Mouse (Mus musculus) induced T-regulatory cell, adult 2 months (primary cell): ENCODE data around the gene Gm21970.
A peak's percentile ranks its signal among the peaks of the same experiment; 100 is the strongest.

Experiments used
- DNase-seq: peaks from one replicate; pipeline ENCODE4 v3.0.0-alpha.2; 2012; ENCODE audit warnings: low read depth

Gene Gm21970

DNA sequence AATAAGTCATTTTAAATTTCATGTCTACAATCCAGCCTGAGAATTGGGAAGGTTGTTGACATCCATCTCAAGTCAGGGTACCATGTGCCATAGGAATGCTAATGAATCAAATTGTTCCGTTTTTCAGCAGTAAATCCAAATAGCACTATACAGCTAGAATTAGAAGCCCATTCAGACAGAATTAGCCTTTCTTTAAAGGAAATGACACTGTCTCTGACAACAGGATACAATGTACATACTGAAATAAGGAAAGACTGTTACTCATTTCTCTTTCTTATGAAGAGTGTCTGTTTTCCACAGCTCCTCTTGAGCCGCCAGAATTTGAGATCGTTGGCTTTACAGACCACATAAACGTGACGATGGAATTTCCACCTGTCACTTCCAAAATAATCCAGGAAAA lies at the start of gene Gm21970:
Gm21970 (plus strand) TSS at position 301 of the 400 bp plus-strand sequence.
- no peak for DNase-seq

- no peak for DNase-seq
Measured at GRCm38 (mm10) chr16:91346491-91346890, 45.0 kb upstream of the Gm21970 start.

DNA sequence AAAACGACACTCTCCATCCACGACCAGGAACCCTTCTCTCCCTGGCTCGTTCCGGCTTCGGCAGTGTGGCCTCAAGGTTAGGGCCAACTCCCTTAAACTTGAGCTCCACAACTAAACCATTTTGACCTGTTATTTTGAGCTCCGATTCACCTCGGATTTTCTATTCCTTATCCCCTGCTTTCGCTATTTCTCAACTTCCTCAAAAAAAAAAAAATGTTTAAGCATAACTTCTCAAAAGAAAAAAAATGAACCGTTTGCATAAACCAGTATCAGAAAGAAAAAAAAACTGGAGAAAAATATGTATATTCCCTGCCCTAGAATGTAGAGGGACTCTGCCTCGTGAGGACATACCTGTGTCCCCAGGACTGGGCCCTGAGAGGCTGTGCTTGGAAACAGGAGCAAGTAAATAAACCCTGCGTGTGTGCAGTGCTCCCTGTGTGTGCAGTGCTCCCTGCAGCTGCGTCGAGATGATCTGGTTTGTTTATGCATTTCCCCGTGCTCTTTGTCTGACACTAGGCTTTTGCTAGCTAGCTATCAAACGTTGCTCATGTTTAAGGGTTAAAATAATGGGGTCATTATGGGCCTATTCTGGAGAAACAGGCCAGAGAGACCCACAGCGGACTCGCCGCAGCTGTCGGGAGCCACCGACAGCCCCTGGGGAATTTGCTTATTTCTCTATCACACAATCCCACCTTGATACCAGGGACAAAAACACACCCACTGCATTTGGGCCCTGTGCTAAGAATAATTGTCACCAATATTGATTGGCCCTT lies 43.8 kb upstream of the Gm21970 start:
- no peak for DNase-seq

DNA sequence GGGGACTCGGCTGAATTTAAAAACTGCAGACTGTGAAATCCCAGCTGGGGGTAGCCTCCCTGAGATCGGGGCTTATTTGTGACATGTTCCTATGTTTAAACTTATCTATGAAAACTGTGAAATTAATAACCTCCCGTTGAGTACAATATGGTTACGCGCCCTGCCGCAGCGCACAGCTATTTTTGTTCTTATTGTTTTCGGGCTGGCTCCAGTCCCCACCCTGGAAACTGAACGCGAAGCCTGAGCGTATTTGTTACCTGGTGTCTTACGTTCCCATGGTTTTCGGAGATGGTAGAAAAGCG lies 43.3 kb upstream of the Gm21970 start:
- no peak for DNase-seq

DNA sequence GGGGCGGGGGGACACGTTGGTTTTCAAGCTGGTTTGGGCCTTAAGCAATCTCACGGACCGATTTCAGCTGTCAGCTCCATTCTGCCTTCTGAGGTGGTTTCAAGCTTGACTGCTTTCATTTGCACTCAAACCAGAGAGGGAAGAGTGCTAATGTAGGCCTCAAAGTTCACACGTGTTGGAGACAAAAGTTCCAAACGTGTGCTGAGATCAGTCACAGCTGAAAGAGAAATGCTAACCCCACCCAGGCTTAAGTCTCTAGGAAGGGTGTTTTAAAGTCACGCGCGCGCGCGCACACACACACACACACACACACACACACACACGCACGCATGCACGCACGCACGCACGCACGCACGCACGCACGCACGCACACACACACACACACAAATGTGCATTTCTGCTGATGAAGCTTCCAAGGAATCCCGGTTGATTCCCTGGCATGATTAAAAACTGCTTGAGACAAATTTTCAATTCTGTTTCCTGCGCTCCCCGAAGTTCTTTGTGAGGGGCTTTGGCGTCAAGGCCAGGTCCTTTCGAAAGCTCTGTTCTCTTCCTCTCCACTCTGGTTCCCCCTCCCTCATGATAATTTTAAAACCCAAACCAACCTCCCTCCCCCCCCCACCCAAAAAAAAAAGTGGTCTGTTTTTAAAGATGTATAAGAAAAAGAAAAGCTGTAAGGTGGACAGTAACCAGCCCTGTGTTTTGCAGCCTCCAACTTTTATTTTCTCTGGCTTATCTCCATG lies 42.8 kb upstream of the Gm21970 start:
- DNase-seq, result no peak

DNA sequence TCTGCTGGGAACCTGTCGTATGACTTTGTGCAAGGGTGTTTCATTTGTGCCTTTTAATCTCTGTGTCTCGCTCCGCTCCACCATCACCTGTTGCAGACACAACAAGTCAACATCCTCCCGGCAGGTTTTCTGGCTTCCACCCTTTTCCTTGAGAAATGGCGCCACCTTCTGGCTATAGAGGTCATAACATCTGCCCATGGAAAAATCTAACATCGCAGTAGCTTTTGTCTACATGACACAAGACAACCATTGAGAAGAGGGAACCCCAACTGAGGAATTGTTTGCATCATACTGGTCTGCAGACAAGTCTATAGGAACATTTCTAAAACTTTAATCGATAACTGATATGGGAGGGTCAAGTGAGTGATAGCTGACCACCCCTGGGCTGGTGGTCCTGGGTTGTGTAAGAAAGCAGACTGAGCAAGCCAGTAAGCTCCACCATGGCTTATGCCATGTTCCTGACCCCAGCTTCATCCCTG lies 39.4 kb upstream of the Gm21970 start:
- DNase-seq, result peak; percentile 86

DNA sequence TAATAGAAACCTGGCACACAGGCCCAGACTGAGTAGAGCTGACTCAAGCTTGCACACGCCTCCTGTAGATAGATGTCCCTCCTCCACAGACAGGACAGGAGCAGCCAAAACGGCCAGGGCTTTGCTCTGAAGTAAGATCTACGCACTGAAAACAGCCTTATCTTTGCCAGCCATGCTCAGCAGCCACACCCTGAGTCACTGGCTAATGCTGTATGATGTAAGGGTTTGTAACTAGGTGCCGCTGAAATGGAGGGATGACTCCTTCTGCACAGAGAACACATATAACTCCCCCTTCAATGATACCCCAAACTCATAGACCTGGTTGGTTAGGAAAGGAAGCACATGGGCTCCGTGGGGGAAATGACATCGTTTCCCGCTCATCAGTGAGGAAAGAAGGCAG lies 38.8 kb upstream of the Gm21970 start:
- DNase-seq, result no peak

- no peak for DNase-seq
Measured at GRCm38 (mm10) chr16:91353177-91353576, 38.3 kb upstream of the Gm21970 start.

DNA sequence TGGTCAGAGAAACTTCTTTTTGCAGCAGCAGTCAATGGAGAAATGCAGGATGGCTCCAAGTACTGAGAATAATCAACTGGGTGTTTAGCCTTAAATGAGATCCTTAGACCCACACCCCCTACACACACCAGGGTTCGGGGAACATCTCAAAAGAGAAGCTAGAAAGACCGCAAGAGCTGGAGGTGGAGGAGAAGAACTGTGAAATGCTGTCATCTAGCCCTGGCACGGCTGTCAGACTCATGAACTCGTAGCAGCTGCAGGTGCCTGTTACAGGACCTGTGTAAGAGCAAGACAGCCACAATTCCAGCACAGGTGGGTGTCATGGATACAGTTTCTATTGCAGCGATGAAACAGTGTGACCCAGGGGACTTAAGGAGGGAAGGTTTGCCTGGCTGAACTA lies 37.9 kb upstream of the Gm21970 start:
- DNase-seq, result no peak

DNA sequence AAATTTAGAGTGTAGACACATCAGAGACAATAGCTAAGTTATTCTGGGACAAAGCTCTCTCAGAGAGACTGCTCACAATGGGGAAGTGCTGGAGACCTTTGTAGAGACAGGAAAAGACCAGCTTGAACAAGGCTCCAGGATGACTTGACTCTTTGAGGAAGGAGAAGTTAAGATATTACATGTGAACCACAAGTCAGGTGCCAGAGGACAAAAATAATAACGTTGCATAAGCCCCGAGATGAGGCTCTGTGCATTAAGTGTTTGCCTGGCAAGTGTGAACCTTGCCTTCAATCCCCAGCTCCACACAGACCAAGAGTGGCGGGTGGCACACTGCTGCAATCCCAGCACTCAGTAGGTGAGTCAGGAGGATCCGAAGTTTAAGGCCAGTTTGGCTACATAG lies 36.9 kb upstream of the Gm21970 start:
- DNase-seq, result no peak

- DNase-seq, result peak; percentile 41
Measured at GRCm38 (mm10) chr16:91355160-91355559, 36.4 kb upstream of the Gm21970 start.

GRCm38 (mm10) chr16:91356760-91357525 lies 34.6 kb upstream of the Gm21970 start:
- no peak for DNase-seq

- no peak for DNase-seq
Measured at GRCm38 (mm10) chr16:91357526-91357900, 34.0 kb upstream of the Gm21970 start.

GRCm38 (mm10) chr16:91358555-91358954 lies 33.0 kb upstream of the Gm21970 start:
- peak; percentile 93 for DNase-seq

- no peak for DNase-seq
Measured at GRCm38 (mm10) chr16:91359531-91359930, 32.0 kb upstream of the Gm21970 start.

- DNase-seq, result no peak
Measured at GRCm38 (mm10) chr16:91360162-91360561, 31.4 kb upstream of the Gm21970 start.

DNA sequence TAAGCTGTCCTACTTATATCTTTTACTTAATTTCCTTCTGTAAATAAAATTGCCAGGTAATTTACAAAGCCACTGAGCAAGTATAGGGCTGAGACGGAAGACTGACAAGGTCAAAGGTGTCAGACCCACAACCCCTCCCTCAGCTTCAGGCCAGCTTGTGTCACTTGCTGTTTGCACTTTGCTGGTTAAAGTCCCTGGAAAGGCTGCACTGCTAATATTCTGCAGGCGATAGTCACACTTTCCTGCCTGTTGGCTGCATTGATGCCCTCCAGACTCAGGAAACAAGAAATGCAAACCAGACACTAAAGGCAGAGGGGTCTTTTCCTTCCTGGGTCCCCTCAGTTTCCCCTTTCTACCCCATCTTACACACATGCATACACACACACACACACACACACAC lies 29.5 kb upstream of the Gm21970 start:
- no peak for DNase-seq

DNA sequence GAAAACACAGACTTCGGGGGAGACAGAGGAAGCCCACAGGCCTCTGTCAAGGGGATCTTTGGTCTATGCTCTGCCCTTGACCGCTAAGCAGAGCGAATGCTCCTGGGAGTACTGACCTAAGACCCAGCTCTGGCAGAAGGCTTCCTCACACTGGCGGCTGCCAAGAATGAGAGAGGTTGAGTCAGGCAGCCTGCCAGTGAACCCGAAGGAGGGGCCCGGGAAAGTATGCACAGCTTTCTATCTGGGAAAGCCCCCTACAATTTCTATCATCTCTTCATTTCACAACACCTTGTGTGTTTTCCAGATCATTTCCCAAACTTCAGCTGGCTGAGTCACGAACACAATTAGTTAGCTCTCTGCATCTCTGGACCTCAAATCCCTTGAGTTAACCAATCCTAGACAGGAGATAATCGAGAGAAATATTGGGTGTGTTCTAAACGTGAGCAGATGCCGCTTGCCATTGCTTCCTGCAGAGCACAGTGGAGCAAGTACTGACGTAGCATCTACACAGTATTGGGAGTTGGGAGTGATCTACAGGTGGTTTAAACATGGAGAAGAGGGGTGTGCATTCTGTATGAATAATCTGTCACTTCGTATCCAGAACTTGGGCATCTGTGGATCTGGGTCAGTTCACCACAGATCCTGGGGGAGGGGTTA lies 28.8 kb upstream of the Gm21970 start:
- no peak for DNase-seq

DNA sequence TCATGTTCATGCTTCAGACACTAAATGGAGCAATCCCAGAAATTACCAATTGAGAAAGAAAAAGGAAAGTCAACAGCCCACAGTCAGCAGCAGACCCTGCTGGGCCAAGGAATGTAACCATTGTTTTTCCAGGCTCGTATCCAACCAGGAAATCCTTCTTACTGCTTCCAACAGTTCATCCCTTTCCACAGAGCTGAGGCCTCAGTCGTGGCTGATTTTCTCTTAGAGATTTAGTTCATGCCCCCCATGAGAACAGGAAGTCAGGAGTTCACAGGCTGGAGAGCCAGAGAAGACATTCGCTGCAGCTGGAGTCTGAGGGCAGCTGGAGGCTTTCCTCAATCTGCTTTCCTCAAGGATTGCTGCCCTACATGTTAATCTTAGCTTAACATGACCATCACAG lies 28.0 kb upstream of the Gm21970 start:
- no peak for DNase-seq

DNA sequence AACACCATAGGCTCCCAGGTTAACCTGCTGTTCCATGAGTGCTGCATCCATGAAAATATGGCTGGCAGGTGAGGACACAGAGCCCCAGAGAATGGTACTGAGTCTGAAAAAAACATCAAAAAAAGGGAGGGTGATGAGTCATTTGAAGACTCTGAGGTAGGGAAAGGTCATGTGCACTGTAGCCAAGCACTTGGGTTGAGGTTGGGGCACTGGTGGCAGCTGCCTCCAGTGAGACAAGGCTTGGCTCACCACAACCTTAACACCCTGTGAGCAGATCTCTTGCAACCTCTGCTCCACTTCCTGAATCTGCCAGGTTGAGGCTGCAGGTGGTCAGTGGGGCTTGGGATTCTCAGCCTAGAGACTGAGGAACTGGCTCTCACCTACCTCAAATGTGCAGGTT lies 25.0 kb upstream of the Gm21970 start:
- DNase-seq, result peak; percentile 87

- no peak for DNase-seq
Measured at GRCm38 (mm10) chr16:91367066-91367465, 24.5 kb upstream of the Gm21970 start.
